Mouse (Mus musculus): Measurements from ENCODE around the gene Cphx3. TPM values are rescaled to one million over a fixed set of nuclear protein-coding genes. Genes with fewer than 3 reads are reported as not detected.
"Not testable (repeated sequence)": the region's sequence is repeated elsewhere in the genome, so short reads cannot be mapped to it uniquely, and the experiment has no call there.

Cphx3 gene
- polyA plus RNA-seq, 1 experiment from 2014 or later = not detected

- not testable (repeated sequence) for H3K27ac ChIP-seq (ENCODE audit: poor library complexity, severe bottlenecking); H3K9ac ChIP-seq; H3K4me2 ChIP-seq; H3K36me3 ChIP-seq; H3K4me1 ChIP-seq (replicated peaks); H3K27me3 ChIP-seq (replicated peaks); H3K4me3 ChIP-seq; H3K9me3 ChIP-seq (replicated peaks); ATAC-seq (ENCODE audit: insufficient number of reproducible peaks, low FRiP score)
- no CpG with 5 or more reads among the region's 6 CpGs for WGBS
These were observed 92.9 kb downstream of the Cphx3 start for GRCm38 (mm10) chr14:26175028-26175427.

GRCm38 (mm10) chr14:26181660-26182059 is 99.6 kb downstream of the Cphx3 start:
- ATAC-seq (ENCODE audit: insufficient number of reproducible peaks, low FRiP score); H3K9me3 ChIP-seq (replicated peaks); H3K4me2 ChIP-seq; H3K4me3 ChIP-seq; H3K27me3 ChIP-seq (replicated peaks); H3K4me1 ChIP-seq (replicated peaks); H3K36me3 ChIP-seq; H3K9ac ChIP-seq; H3K27ac ChIP-seq (ENCODE audit: poor library complexity, severe bottlenecking): not testable (repeated sequence)
- WGBS = no CpG with 5 or more reads among the region's 10 CpGs

GRCm38 (mm10) chr14:26182380-26182779 is 100.3 kb downstream of the Cphx3 start, which contains the start of gene Plac9b:
TSS of gene Plac9b (minus strand) at chr14:26182480.
- no CpG with 5 or more reads among the region's 10 CpGs for WGBS
- H3K27ac ChIP-seq (ENCODE audit: poor library complexity, severe bottlenecking); ATAC-seq (ENCODE audit: insufficient number of reproducible peaks, low FRiP score); H3K4me3 ChIP-seq; H3K36me3 ChIP-seq; H3K27me3 ChIP-seq (replicated peaks); H3K9me3 ChIP-seq (replicated peaks); H3K4me2 ChIP-seq; H3K9ac ChIP-seq; H3K4me1 ChIP-seq (replicated peaks): not testable (repeated sequence)

- H3K9me3 ChIP-seq (replicated peaks); H3K9ac ChIP-seq; H3K4me2 ChIP-seq; H3K4me3 ChIP-seq; H3K36me3 ChIP-seq; ATAC-seq (ENCODE audit: insufficient number of reproducible peaks, low FRiP score); H3K27me3 ChIP-seq (replicated peaks); H3K27ac ChIP-seq (ENCODE audit: poor library complexity, severe bottlenecking); H3K4me1 ChIP-seq (replicated peaks): not testable (repeated sequence)
- WGBS = no CpG with 5 or more reads among the region's 9 CpGs
These were observed 104.5 kb downstream of the Cphx3 start for GRCm38 (mm10) chr14:26186638-26187037.

- ATAC-seq (ENCODE audit: insufficient number of reproducible peaks, low FRiP score); H3K9ac ChIP-seq; H3K36me3 ChIP-seq; H3K27me3 ChIP-seq (replicated peaks); H3K4me3 ChIP-seq; H3K4me2 ChIP-seq; H3K27ac ChIP-seq (ENCODE audit: poor library complexity, severe bottlenecking); H3K9me3 ChIP-seq (replicated peaks); H3K4me1 ChIP-seq (replicated peaks): not testable (repeated sequence)
- no CpG with 5 or more reads among the region's 8 CpGs for WGBS
These were observed 106.3 kb downstream of the Cphx3 start for GRCm38 (mm10) chr14:26188361-26188760.

- not testable (repeated sequence) for ATAC-seq (ENCODE audit: insufficient number of reproducible peaks, low FRiP score); H3K9me3 ChIP-seq (replicated peaks); H3K36me3 ChIP-seq; H3K4me2 ChIP-seq; H3K27ac ChIP-seq (ENCODE audit: poor library complexity, severe bottlenecking); H3K4me1 ChIP-seq (replicated peaks); H3K27me3 ChIP-seq (replicated peaks); H3K9ac ChIP-seq; H3K4me3 ChIP-seq
- no CpG with 5 or more reads among the region's 3 CpGs for WGBS
These were observed 115.8 kb downstream of the Cphx3 start for GRCm38 (mm10) chr14:26197851-26198250.

GRCm38 (mm10) chr14:26206197-26206925 is 124.3 kb downstream of the Cphx3 start:
- ATAC-seq (ENCODE audit: insufficient number of reproducible peaks, low FRiP score) = peak; percentile 45; the same call in 1 of the 2 replicates
- H3K27me3 ChIP-seq (replicated peaks); H3K4me3 ChIP-seq; H3K4me2 ChIP-seq; H3K9ac ChIP-seq; H3K9me3 ChIP-seq (replicated peaks); H3K4me1 ChIP-seq (replicated peaks); H3K36me3 ChIP-seq; H3K27ac ChIP-seq (ENCODE audit: poor library complexity, severe bottlenecking): not testable (repeated sequence)
- no CpG with 5 or more reads among the region's 44 CpGs for WGBS

GRCm38 (mm10) chr14:26206926-26207247 is 124.8 kb downstream of the Cphx3 start, which contains the start of gene Tmem254b:
TSS of gene Tmem254b (minus strand) at chr14:26207041.
- ATAC-seq (ENCODE audit: insufficient number of reproducible peaks, low FRiP score); H3K4me1 ChIP-seq (replicated peaks); H3K4me2 ChIP-seq; H3K27me3 ChIP-seq (replicated peaks); H3K27ac ChIP-seq (ENCODE audit: poor library complexity, severe bottlenecking); H3K36me3 ChIP-seq; H3K9me3 ChIP-seq (replicated peaks); H3K9ac ChIP-seq; H3K4me3 ChIP-seq: not testable (repeated sequence)
- no CpG with 5 or more reads among the region's 10 CpGs for WGBS

- not testable (repeated sequence) for H3K36me3 ChIP-seq; H3K9ac ChIP-seq; H3K4me2 ChIP-seq; H3K4me3 ChIP-seq; H3K27ac ChIP-seq (ENCODE audit: poor library complexity, severe bottlenecking); ATAC-seq (ENCODE audit: insufficient number of reproducible peaks, low FRiP score); H3K9me3 ChIP-seq (replicated peaks); H3K27me3 ChIP-seq (replicated peaks); H3K4me1 ChIP-seq (replicated peaks)
- no CpG with 5 or more reads among the region's 5 CpGs for WGBS
These were observed 134.3 kb downstream of the Cphx3 start for GRCm38 (mm10) chr14:26216233-26217000.

- H3K4me1 ChIP-seq (replicated peaks); H3K9me3 ChIP-seq (replicated peaks); H3K27me3 ChIP-seq (replicated peaks); ATAC-seq (ENCODE audit: insufficient number of reproducible peaks, low FRiP score); H3K27ac ChIP-seq (ENCODE audit: poor library complexity, severe bottlenecking); H3K4me3 ChIP-seq; H3K4me2 ChIP-seq; H3K9ac ChIP-seq; H3K36me3 ChIP-seq: not testable (repeated sequence)
- no CpG with 5 or more reads among the region's 2 CpGs for WGBS
These were observed 155.1 kb downstream of the Cphx3 start for GRCm38 (mm10) chr14:26237183-26237582.

GRCm38 (mm10) chr14:26257756-26258617 is 175.9 kb downstream of the Cphx3 start, which contains the start of gene Duxbl3:
TSS of gene Duxbl3 (plus strand) at chr14:26257962.
- not testable (repeated sequence) for H3K27me3 ChIP-seq (replicated peaks); H3K9ac ChIP-seq; H3K9me3 ChIP-seq (replicated peaks); H3K4me2 ChIP-seq; H3K4me1 ChIP-seq (replicated peaks); H3K4me3 ChIP-seq; H3K36me3 ChIP-seq; H3K27ac ChIP-seq (ENCODE audit: poor library complexity, severe bottlenecking)
- peak; percentile 48; the same call in 1 of the 2 replicates for ATAC-seq (ENCODE audit: insufficient number of reproducible peaks, low FRiP score)
- no CpG with 5 or more reads among the region's 25 CpGs for WGBS

Data from heart, embryonic 12.5 days (tissue).